Mouse (Mus musculus) thymus, adult 2 months (tissue): ENCODE measurements around the gene Tmem9. TPM values are rescaled to one million over a fixed set of nuclear protein-coding genes. Genes with fewer than 3 reads are reported as not detected.

Experiments
- DNase-seq: peaks from one replicate; pipeline ENCODE4 v3.0.0; 2021
- H3K27ac ChIP-seq: fragments of 200-500 bp; 2 replicates; pipeline ENCODE4 v1.5.1; 2012; ENCODE audit warnings: low read length, control low read depth; ENCODE audit not compliant: control insufficient read depth, insufficient read depth
- H3K27me3 ChIP-seq: fragments of 200-500 bp; 2 replicates; pipeline ENCODE4 v1.6.1; 2012; ENCODE audit warnings: mild to moderate bottlenecking, low read length, moderate library complexity, mixed read lengths; ENCODE audit not compliant: control insufficient read depth, insufficient read depth
- H3K36me3 ChIP-seq: fragments of 200-500 bp; 2 replicates; pipeline ENCODE4 v1.6.1; 2012; ENCODE audit warnings: mild to moderate bottlenecking, low read length, moderate library complexity; ENCODE audit not compliant: control insufficient read depth, insufficient read depth
- H3K4me1 ChIP-seq: fragments of 200-500 bp; replicated peaks from 2 replicates; pipeline ENCODE4 v1.6.1; 2012; ENCODE audit warnings: low read length; ENCODE audit not compliant: control insufficient read depth, insufficient read depth
- H3K4me3 ChIP-seq: fragments of 200-500 bp; 2 replicates; pipeline ENCODE4 v1.5.1; 2012; ENCODE audit warnings: mild to moderate bottlenecking, low read length, control low read depth, moderate library complexity; ENCODE audit not compliant: control insufficient read depth, insufficient read depth
- CTCF ChIP-seq: fragments of 200-500 bp; IDR thresholded peaks from 2 replicates; pipeline ENCODE4 v1.5.1; 2012; ENCODE audit warnings: mild to moderate bottlenecking, control low read depth, low read length, moderate library complexity, borderline replicate concordance; ENCODE audit not compliant: control insufficient read depth, poor library complexity, insufficient read depth; ENCODE audit errors: extremely low read depth
- POLR2A ChIP-seq: fragments of 200-500 bp; IDR thresholded peaks from 2 replicates; pipeline ENCODE4 v1.6.1; 2012; ENCODE audit warnings: mild to moderate bottlenecking, low read length, control low read depth, moderate library complexity; ENCODE audit not compliant: control insufficient read depth, poor library complexity, insufficient read depth; ENCODE audit errors: extremely low read depth
- WGBS: fragments of 180-500 bp; shearing (Covaris S2); methylation state at CpG from one replicate; pipeline ENCODE4 v1.1.7; 2018; 5-methylcytosine and 5-hydroxymethylcytosine counted together
- polyA plus RNA-seq: library from polyadenylated mRNA; depleted of rRNA; stranded (reverse); fragments of >200 nt; gene quantifications from 2 replicates; pipeline ENCODE4 v1.2.3, GENCODE M21; 2012

Gene Tmem9
- polyA plus RNA-seq, 1 experiment = 86.9 TPM

DNA sequence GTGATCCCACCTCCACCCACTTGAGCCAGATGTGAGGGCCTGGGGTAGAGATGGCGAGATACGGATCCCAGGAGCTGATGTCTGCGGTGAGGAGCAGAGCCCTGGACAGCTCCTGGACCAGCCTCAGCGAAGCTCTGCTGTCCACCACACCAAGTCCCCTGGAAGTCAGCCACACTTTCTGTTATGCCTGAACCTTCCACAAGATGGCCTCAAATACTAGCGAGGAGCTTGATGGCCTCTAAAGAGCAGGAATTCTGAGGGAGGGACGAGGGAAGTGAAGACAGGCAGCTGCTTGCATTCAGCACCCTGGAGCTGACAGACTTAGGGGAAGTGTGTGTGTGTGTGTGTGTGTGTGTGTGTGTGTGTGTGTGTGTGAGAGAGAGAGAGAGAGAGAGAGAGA, 43.5 kb downstream of the Tmem9 start:
- H3K27me3 ChIP-seq = peaks cover 11% of the 10 kb centered on the region; the same call in 1 of the 2 replicates
- no peaks in the 10 kb centered on the region for H3K4me1 ChIP-seq
- peak; percentile 34 for DNase-seq
- WGBS = 7% methylated on average over 6 of the region's 6 CpGs
- TF ChIP-seq POLR2A (no peak), CTCF (no peak)
- no peak overlapping the region for H3K27ac ChIP-seq
- no peaks in the 10 kb centered on the region for H3K36me3 ChIP-seq
- no peak overlapping the region for H3K4me3 ChIP-seq

DNA sequence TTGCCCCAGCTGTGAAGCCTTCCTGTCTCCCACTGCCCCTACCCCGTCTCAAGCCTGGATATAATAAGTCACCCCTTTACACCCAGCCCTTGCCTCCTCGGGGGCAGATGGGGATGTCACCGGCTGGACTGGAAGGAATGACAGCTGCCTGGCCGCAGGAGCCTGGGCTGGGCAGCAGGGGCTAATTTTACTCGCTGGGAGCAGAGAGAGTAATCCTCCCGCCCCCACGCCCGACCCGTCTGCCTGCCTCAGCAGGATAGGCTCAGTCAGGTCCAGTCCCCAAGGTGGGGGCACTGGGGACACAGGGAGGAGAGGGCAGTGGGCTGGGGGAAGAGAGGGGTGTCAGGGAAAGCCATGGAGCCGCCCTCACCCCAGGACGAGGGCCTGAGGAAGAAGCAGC, 44.6 kb downstream of the Tmem9 start, which contains the start of gene Cacna1s:
Cacna1s (plus strand) TSS at position 204 of the 400 bp plus-strand sequence.
- TF ChIP-seq CTCF (no peak), POLR2A (no peak)
- 75% methylated on average over 11 of the region's 11 CpGs for WGBS
- Histone ChIP-seq H3K27me3 (peaks cover 11% of the 10 kb centered on the region; the same call in 1 of the 2 replicates), H3K27ac (no peak within 1 kb of the TSS), H3K4me1 (no peaks in the 10 kb centered on the region), H3K4me3 (no peak within 1 kb of the TSS), H3K36me3 (no peaks in the 10 kb centered on the region)
- DNase-seq = no peak

DNA sequence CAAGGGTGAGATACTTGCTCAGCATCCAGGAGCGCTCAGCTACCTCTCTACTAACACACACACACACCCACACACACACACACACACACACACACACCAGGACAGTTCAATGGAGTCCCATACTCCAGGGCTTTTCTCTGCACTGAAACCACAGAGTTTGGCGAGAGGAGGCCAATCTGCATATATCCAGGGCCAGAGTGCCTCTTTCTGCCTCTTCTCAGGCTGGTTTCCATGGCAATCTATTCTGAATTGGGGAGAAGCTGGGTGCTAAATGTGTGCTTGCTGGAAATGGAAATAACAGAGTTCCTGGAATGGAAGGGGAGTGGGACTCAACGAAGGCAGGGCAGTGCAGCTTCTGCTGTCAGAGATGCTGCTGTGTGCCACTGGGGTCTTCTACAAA, 47.8 kb downstream of the Tmem9 start:
- no peak for DNase-seq
- Histone ChIP-seq H3K27me3 (peaks cover 5% of the 10 kb centered on the region; the same call in 1 of the 2 replicates), H3K4me1 (no peaks in the 10 kb centered on the region), H3K36me3 (no peaks in the 10 kb centered on the region), H3K4me3 (no peak overlapping the region), H3K27ac (no peak overlapping the region)
- WGBS = 83% methylated on average over 3 of the region's 3 CpGs
- TF ChIP-seq CTCF (no peak), POLR2A (no peak)

DNA sequence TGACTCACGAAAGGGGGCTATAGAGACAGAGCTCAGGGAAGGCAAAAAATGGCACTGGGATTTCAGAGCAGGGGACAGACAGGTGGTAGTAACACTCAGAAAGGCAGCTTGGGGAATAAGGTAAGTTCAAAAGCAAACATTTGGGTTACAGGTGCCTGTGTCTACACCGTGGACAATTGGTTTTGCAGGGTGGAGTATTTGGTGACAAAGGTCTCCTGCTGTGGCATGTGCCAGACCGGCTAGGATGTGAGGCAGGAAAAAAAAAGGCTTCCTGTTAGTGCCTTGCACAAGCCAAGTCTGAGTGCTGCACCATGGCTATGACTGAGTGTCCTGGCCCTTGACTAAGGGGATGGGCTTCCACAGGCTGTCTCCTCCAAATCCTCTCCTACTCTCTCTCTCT, 50.6 kb downstream of the Tmem9 start:
- Histone ChIP-seq H3K4me1 (no peaks in the 10 kb centered on the region), H3K27me3 (no peaks in the 10 kb centered on the region), H3K36me3 (no peaks in the 10 kb centered on the region), H3K4me3 (no peak overlapping the region), H3K27ac (no peak overlapping the region)
- DNase-seq = no peak
- 39% methylated on average over 3 of the region's 3 CpGs for WGBS
- no peak for TF ChIP-seq CTCF
- no peak for TF ChIP-seq POLR2A

DNA sequence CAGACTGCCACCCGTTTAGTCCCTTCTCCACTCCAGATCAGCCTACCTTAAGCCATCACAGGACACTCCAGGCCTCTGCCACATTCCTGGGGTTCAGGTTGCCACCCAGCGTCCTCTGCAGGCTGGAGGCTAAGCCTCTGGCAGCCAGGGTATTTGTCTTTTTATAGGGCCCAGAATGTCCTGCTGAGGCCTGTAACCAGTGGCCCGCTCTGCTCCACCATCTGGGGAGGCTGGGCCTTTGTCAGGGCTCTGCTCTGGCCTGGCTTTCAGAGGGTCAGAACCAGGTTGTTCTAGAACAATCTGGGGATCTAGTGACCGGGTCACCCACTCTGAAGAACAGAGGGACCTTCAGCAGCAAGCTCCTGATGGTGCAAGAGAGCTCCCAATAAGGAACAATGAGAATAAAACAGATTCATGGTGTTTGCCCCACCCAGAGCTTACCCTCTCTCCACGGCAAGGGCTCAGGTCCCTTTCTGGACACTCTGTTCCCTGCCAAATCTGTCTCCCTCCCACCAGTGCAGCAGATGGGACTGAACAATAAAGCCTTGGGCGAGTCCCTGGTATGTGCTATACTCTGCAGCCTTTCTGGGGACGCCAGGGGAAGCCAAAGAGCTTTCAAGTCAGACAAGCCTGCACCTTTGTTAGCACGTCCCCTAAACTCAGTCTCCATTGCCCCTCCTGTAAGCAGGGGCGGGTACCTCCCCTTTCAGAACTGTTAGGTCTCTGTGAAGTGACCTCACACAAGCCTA, 53.3 kb downstream of the Tmem9 start:
- Histone ChIP-seq H3K27me3 (no peaks in the 10 kb centered on the region), H3K4me3 (no peak overlapping the region), H3K4me1 (no peaks in the 10 kb centered on the region), H3K27ac (no peak overlapping the region), H3K36me3 (no peaks in the 10 kb centered on the region)
- TF ChIP-seq CTCF = no peak
- peak; percentile 66 for DNase-seq
- WGBS = 89% methylated on average over 9 of the region's 9 CpGs

DNA sequence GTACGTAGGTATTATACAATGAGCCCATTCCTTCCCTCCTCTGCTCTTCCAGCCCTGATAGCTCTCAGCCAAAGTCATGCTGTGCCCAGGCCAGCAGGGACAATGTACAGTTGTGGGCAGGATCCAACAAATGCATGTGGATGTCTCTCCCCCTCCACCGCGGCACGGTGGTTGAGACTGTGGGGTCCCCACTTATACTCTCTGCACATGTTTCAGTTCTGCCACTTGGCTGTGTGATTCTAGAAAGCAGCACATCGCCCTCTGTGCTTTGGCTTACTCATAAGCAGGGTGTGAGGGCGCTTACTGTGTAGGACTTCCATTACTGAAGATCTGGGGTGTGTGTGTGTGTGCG, 53.8 kb downstream of the Tmem9 start:
- H3K27me3 ChIP-seq = no peaks in the 10 kb centered on the region
- WGBS = 95% methylated on average over 7 of the region's 7 CpGs
- H3K4me3 ChIP-seq = no peak overlapping the region
- TF ChIP-seq CTCF = no peak
- TF ChIP-seq POLR2A = no peak
- H3K4me1 ChIP-seq = no peaks in the 10 kb centered on the region
- no peak for DNase-seq
- no peaks in the 10 kb centered on the region for H3K36me3 ChIP-seq
- no peak overlapping the region for H3K27ac ChIP-seq

DNA sequence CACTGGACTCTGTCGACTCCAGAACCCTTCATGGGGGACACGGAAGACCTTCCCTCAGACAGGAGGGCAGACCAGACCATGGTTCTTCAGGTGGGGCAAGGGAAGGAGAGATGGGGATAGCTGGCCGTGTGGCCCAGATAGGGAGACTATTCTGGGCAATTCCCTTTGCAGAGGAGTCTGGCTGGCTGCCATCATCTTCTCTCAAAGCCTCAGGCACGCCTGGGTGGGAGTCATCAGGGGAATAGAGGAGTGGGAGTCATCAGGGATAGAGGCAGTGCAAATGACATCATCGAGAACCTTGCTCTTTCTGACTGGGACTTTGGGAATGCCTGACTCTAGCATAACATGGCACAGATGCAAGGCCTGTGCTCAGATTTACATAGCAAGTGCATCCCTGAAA, 56.0 kb downstream of the Tmem9 start:
- DNase-seq = no peak
- H3K27me3 ChIP-seq = no peaks in the 10 kb centered on the region
- H3K4me3 ChIP-seq = no peak overlapping the region
- no peaks in the 10 kb centered on the region for H3K36me3 ChIP-seq
- no peaks in the 10 kb centered on the region for H3K4me1 ChIP-seq
- WGBS = 76% methylated on average over 5 of the region's 5 CpGs
- TF ChIP-seq POLR2A = no peak
- no peak for TF ChIP-seq CTCF
- H3K27ac ChIP-seq = no peak overlapping the region
